Mouse (Mus musculus) limb, embryonic 11.5 days (tissue): Measurements from ENCODE around the gene Nlgn2. TPM values are rescaled to one million over a fixed set of nuclear protein-coding genes. Genes with fewer than 3 reads are reported as not detected.

ENCODE experiments used
- ATAC-seq: fragments of 200-750 bp; cut with Nextera tagmentation; 2 replicates; pipeline ENCODE4 v1.8.0; 2017; ENCODE audit warnings: low read depth; ENCODE audit not compliant: insufficient number of reproducible peaks, low FRiP score, low TSS enrichment
- DNase-seq: peaks from one replicate; pipeline ENCODE4 v3.0.0-alpha.2; 2015; ENCODE audit warnings: low spot score
- H3K27ac ChIP-seq: fragments of 300-500 bp; sonication (generic); replicated peaks from 2 replicates; pipeline ENCODE4 v1.5.1; 2014; ENCODE audit warnings: low read depth, mild to moderate bottlenecking, low read length
- H3K27me3 ChIP-seq: fragments of 300-500 bp; sonication (generic); 2 replicates; pipeline ENCODE4 v1.6.1; 2014; ENCODE audit warnings: mild to moderate bottlenecking, low read length, mixed read lengths; ENCODE audit not compliant: control insufficient read depth, insufficient read depth
- H3K36me3 ChIP-seq: fragments of 300-500 bp; sonication (generic); 2 replicates; pipeline ENCODE4 v1.6.1; 2014; ENCODE audit warnings: mild to moderate bottlenecking, low read length, moderate library complexity, mixed read lengths; ENCODE audit not compliant: control insufficient read depth, insufficient read depth
- H3K4me1 ChIP-seq: fragments of 300-500 bp; sonication (generic); 2 replicates; pipeline ENCODE4 v1.6.1; 2014; ENCODE audit warnings: low read length, mixed read lengths; ENCODE audit not compliant: control insufficient read depth, insufficient read depth
- H3K4me2 ChIP-seq: fragments of 300-500 bp; sonication (generic); 2 replicates; pipeline ENCODE4 v1.6.1; 2014; ENCODE audit warnings: low read depth, mild to moderate bottlenecking, moderate library complexity; ENCODE audit not compliant: severe bottlenecking
- H3K4me3 ChIP-seq: fragments of 300-500 bp; sonication (generic); 2 replicates; pipeline ENCODE4 v1.5.1; 2014; ENCODE audit warnings: low read depth, low read length
- H3K9ac ChIP-seq: fragments of 300-500 bp; sonication (generic); 2 replicates; pipeline ENCODE4 v1.6.1; 2014; ENCODE audit warnings: mild to moderate bottlenecking, low read length
- H3K9me3 ChIP-seq: fragments of 300-500 bp; sonication (generic); 2 replicates; pipeline ENCODE4 v1.6.1; 2016; ENCODE audit warnings: low read length; ENCODE audit not compliant: control insufficient read depth
- WGBS: fragments of 180-500 bp; shearing (Covaris S2); extraction: QIAGEN DNeasy Blood & Tissue Kit; methylation state at CpG from one replicate; pipeline ENCODE4 v1.1.7; 2014; 5-methylcytosine and 5-hydroxymethylcytosine counted together
- polyA plus RNA-seq: library from polyadenylated mRNA; unstranded; fragments of >200 nt; fragmentation: Nextera tagmentation; extraction: Ambion mirVana; gene quantifications from 2 replicates; pipeline ENCODE4 v1.2.1, GENCODE M21; 2014

Nlgn2 gene
- polyA plus RNA-seq, 1 experiment from 2014 or later, result 5.8 TPM

DNA sequence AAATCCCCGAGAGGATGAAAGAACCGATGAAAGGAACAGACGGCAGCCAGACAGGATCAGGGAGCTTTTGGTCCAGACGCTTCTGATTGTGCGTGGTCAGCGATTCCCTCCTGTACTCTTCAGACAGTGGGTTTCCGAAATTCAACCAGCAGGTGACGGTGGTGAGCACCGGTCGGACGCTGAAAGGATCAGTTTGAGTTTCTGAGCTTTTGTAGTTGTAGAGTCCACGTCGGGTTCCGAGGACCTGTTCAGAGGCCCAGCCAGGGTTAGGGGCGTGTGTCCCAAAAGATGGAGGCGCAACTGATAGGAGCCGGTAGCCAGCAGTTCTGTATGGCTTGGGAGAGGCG is 42.9 kb upstream of the Nlgn2 start:
- no peaks in the 10 kb centered on the region for H3K27me3 ChIP-seq
- H3K9me3 ChIP-seq, result no peaks in the 10 kb centered on the region
- peaks cover 12% of the 10 kb centered on the region for H3K4me1 ChIP-seq
- H3K4me3 ChIP-seq, result peak overlapping the region; percentile 38
- H3K4me2 ChIP-seq, result peak overlapping the region; percentile 83
- peak; percentile 83 for DNase-seq
- WGBS, result under 1% methylated on average over 18 of the region's 18 CpGs
- peak overlapping the region; percentile 30 for H3K27ac ChIP-seq
- H3K36me3 ChIP-seq, result no peaks in the 10 kb centered on the region
- peak overlapping the region; percentile 32 for H3K9ac ChIP-seq
- peak; percentile 46 for ATAC-seq

GRCm38 (mm10) chr11:69879711-69880110 is 42.1 kb upstream of the Nlgn2 start:
- no peak overlapping the region for H3K27ac ChIP-seq
- H3K4me2 ChIP-seq, result peak overlapping the region; percentile 83
- ATAC-seq (no peak), DNase-seq (no peak)
- no peaks in the 10 kb centered on the region for H3K27me3 ChIP-seq
- no peaks in the 10 kb centered on the region for H3K36me3 ChIP-seq
- H3K4me3 ChIP-seq, result peak overlapping the region; percentile 38
- peaks cover 12% of the 10 kb centered on the region for H3K4me1 ChIP-seq
- WGBS, result 54% methylated on average over 15 of the region's 15 CpGs
- H3K9ac ChIP-seq, result peak overlapping the region; percentile 32; the same call in 1 of the 2 replicates
- H3K9me3 ChIP-seq, result no peaks in the 10 kb centered on the region

GRCm38 (mm10) chr11:69878952-69879351 is 41.4 kb upstream of the Nlgn2 start:
- Histone ChIP-seq H3K4me1 (peaks cover 12% of the 10 kb centered on the region), H3K9me3 (no peaks in the 10 kb centered on the region), H3K4me3 (no peak overlapping the region; the same call in 1 of the 2 replicates), H3K36me3 (no peaks in the 10 kb centered on the region), H3K4me2 (peak overlapping the region; percentile 83; the same call in 1 of the 2 replicates), H3K9ac (no peak overlapping the region), H3K27ac (no peak overlapping the region), H3K27me3 (no peaks in the 10 kb centered on the region)
- WGBS, result 93% methylated on average over 6 of the region's 6 CpGs
- no peak for ATAC-seq
- DNase-seq, result no peak

DNA sequence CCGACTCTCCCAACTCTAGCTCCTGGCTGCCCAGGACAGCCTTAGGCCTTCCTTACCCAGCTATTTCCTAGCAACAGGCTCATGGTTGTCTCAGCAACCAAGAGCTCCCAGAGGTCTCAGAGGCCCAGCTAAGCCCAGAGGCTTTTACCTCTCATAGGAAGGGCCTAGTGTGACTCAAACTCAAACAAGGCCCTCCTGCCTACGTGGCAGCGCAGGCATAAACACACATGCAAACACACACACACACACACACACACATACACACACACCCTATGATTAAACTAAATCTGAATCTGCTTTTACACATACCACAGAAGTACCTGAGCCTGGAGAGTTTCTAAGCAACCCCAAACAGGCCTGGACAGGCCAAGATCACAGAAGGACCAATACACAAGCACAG is 40.8 kb upstream of the Nlgn2 start:
- Histone ChIP-seq H3K4me1 (peaks cover 12% of the 10 kb centered on the region), H3K27me3 (no peaks in the 10 kb centered on the region), H3K4me2 (0 out of 2 replicates have a peak overlapping the region, but pooled peaks have one; percentile 2), H3K9me3 (no peaks in the 10 kb centered on the region), H3K36me3 (no peaks in the 10 kb centered on the region), H3K27ac (no peak overlapping the region), H3K9ac (no peak overlapping the region), H3K4me3 (no peak overlapping the region)
- WGBS, result 80% methylated on average over 3 of the region's 3 CpGs
- no peak for DNase-seq
- no peak for ATAC-seq

DNA sequence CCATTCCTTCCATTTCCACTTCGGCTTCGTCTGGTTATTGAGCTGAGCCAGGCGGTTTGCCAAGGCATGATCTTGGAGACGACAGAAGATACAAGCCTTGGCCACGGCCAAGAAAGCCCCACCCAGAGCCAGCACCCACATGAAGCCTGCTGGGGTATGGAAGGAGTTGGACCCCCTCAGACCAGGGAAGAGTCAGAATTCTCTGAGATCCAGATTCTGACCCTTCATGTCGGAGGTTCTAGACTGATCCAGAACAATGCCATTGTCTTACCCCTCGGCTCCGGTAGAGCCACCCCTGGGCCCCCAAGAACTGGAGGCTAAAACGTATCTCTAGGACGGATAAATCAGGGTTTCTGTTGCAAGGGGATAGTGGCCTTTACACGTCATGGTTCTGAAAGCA is 40.3 kb upstream of the Nlgn2 start, which contains the start of gene Tmem95:
Tmem95 (minus strand) TSS at position 141 of the 400 bp plus-strand sequence.
- Histone ChIP-seq H3K9ac (no peak within 1 kb of the TSS), H3K4me3 (no peak within 1 kb of the TSS), H3K36me3 (no peaks in the 10 kb centered on the region), H3K4me1 (peaks cover 12% of the 10 kb centered on the region), H3K4me2 (peak within 1 kb of the TSS; percentile 26; the same call in 1 of the 2 replicates), H3K27me3 (no peaks in the 10 kb centered on the region), H3K27ac (no peak within 1 kb of the TSS), H3K9me3 (no peaks in the 10 kb centered on the region)
- WGBS, result 91% methylated on average over 11 of the region's 11 CpGs
- no peak for DNase-seq
- no peak for ATAC-seq

DNA sequence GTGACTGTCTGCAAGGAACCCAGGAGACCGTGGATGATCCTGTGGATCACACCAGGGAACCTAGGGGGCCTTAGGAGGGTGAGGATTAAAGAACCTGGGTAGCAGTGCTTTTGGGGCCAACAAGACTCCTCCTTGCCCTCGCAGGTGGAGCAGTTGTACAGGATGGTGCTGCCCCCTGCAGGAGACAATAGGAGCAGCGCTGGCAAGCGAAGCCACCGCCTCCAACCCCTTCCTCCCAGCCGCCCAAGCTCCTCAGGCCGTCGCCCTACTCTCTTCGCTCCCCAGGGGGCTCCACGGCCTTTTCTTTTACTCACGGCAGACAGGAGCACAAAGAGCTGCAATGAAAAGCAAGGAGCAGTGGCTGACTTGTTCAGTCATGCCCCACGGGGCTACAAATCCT is 39.3 kb upstream of the Nlgn2 start:
- Histone ChIP-seq H3K9me3 (no peaks in the 10 kb centered on the region), H3K36me3 (no peaks in the 10 kb centered on the region), H3K9ac (no peak overlapping the region), H3K4me2 (peak overlapping the region; percentile 26; the same call in 1 of the 2 replicates), H3K4me1 (peaks cover 12% of the 10 kb centered on the region), H3K4me3 (no peak overlapping the region), H3K27me3 (no peaks in the 10 kb centered on the region), H3K27ac (no peak overlapping the region)
- ATAC-seq (no peak), DNase-seq (peak; percentile 91)
- WGBS, result 7% methylated on average over 12 of the region's 12 CpGs

DNA sequence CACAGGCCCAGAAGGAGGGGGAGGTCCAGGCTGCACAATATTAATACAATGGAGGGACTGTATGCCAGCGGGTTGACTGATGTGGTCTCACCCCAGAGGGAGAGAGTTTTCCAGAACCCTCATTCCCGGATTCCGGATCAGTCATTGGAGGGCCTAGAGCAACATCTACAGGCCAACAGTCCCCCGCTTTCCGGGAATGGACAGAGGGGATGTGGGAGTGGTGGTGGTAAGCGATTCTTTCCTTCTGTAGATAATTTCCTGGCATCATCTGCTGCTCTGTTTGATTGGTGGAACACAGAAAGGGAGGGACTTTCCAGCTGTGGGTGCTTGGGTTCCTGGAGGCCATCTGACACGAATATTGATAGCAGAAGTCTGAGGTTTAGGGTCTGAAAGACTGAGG is 38.6 kb upstream of the Nlgn2 start:
- ATAC-seq (no peak), DNase-seq (no peak)
- Histone ChIP-seq H3K36me3 (no peaks in the 10 kb centered on the region), H3K27me3 (no peaks in the 10 kb centered on the region), H3K4me2 (no peak overlapping the region), H3K4me3 (no peak overlapping the region), H3K27ac (0 out of 2 replicates have a peak overlapping the region, but pooled peaks have one; percentile 8), H3K9me3 (no peaks in the 10 kb centered on the region), H3K4me1 (peaks cover 12% of the 10 kb centered on the region), H3K9ac (0 out of 2 replicates have a peak overlapping the region, but pooled peaks have one; percentile 12)
- 66% methylated on average over 7 of the region's 7 CpGs for WGBS

- 70% methylated on average over 4 of the region's 4 CpGs for WGBS
- no peak overlapping the region for H3K27ac ChIP-seq
- no peaks in the 10 kb centered on the region for H3K36me3 ChIP-seq
- H3K4me2 ChIP-seq, result no peak overlapping the region
- DNase-seq (no peak), ATAC-seq (no peak)
- no peaks in the 10 kb centered on the region for H3K27me3 ChIP-seq
- no peak overlapping the region for H3K9ac ChIP-seq
- no peaks in the 10 kb centered on the region for H3K9me3 ChIP-seq
- H3K4me3 ChIP-seq, result no peak overlapping the region
- no peaks in the 10 kb centered on the region for H3K4me1 ChIP-seq
Observed at GRCm38 (mm10) chr11:69872451-69872850, 34.9 kb upstream of the Nlgn2 start.

DNA sequence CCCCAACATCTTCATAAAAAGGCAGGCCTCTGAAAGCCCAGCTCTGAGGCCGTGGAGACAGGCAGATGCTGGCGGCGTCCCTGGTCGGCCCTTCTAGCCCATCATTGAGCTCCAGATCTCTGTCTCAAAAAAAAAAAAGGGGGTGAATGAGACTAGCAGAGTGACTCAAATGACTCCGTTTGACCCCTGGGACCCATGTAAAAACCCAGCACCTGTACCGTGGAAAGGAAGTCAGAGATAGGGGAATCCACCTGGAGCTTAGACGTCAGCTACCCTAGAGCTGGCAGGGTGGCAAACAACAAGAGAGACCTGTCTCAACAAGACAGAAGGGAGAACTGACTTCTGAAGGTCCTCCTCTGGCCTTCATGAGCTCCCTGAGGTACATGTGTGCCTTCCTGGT is 34.2 kb upstream of the Nlgn2 start:
- no peak for ATAC-seq
- 89% methylated on average over 7 of the region's 7 CpGs for WGBS
- H3K4me2 ChIP-seq, result no peak overlapping the region
- no peaks in the 10 kb centered on the region for H3K27me3 ChIP-seq
- H3K9me3 ChIP-seq, result no peaks in the 10 kb centered on the region
- no peaks in the 10 kb centered on the region for H3K36me3 ChIP-seq
- DNase-seq, result no peak
- H3K4me3 ChIP-seq, result no peak overlapping the region
- no peaks in the 10 kb centered on the region for H3K4me1 ChIP-seq
- H3K9ac ChIP-seq, result no peak overlapping the region
- no peak overlapping the region for H3K27ac ChIP-seq
